Mouse (Mus musculus): ENCODE measurements around the gene Hoxb3. TPM values are rescaled to one million over a fixed set of nuclear protein-coding genes. Genes with fewer than 3 reads are reported as not detected.

Hoxb3 gene
- total RNA-seq, 2 experiments from 2014 or later: 0.43 to 0.78 TPM

DNA sequence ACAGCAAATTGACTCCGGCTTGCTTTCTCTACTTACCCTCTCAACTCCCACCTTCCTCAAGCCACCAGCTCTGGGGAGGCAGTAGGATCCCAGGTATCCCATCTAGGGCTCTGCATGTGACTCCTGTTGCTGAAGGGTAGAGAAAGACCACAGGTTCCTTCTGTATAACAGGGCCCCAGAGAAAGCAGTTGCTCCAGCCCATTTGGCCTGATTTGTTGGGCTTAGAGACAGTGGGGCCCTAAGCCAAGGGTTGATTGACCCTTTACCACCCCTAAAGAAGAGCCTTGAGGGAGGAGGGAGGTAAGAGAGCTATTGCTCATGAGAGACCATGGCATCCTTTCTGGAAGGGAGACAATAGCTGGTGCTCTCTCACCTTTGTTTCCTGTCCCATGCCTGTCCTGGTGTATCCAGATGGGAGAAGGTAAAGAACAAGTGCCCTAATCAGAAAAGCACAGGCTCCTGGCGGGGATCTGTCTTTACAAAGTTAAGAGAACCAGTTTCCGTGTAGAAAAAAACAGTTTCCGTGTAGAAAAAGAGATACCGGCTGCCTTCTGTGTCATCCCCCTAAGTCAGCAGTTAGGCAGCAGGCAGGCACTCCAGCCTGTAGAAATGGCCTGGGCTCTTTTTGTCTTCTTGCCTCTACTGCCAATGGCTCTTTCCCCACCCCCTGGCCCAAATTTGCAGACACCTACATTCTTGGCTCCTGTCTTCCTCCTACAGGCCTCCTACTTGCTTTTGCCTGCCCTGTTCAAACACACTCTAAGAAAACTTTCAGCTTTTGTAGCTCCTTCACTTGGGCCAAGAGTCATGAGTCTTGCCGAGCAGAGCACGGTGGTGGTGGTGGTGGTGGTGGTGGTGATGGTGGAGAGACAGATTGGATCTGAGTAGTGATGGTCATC is 16.1 kb downstream of the Hoxb3 start:
- DNase-seq: no peak

DNA sequence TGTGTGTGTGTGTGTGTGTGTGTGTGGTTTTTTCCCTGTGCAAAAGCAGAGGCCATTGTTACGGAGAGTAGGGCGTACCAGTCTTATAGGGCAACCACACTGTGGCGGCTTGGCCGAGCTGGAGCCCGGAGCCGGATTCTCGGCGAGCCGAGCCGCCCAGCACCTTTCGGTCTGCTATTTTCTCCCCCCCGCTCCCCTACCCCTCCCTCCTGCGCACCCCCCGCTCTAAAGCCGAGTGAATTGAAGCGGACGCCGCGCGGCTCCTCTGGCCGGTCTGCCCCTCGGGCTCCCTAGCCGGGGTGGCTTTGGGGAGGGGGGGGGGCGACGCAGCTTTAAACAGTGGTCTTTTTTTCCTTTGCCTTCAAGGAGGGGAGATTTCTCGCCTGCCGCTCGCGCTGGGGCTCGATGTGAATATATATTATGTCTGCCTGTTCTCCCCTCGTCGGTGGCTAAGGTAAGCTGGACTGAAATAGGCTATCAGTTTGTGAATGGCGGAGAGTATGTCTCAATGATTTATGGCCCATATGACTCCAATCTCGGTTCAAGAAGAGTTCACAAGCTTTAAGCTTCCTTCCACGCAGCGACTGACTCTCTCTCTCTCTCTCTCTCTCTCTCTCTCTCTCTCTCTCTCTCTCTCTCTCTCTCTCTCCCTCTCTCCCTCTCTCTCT is 17.7 kb downstream of the Hoxb3 start:
- no peak for DNase-seq

DNA sequence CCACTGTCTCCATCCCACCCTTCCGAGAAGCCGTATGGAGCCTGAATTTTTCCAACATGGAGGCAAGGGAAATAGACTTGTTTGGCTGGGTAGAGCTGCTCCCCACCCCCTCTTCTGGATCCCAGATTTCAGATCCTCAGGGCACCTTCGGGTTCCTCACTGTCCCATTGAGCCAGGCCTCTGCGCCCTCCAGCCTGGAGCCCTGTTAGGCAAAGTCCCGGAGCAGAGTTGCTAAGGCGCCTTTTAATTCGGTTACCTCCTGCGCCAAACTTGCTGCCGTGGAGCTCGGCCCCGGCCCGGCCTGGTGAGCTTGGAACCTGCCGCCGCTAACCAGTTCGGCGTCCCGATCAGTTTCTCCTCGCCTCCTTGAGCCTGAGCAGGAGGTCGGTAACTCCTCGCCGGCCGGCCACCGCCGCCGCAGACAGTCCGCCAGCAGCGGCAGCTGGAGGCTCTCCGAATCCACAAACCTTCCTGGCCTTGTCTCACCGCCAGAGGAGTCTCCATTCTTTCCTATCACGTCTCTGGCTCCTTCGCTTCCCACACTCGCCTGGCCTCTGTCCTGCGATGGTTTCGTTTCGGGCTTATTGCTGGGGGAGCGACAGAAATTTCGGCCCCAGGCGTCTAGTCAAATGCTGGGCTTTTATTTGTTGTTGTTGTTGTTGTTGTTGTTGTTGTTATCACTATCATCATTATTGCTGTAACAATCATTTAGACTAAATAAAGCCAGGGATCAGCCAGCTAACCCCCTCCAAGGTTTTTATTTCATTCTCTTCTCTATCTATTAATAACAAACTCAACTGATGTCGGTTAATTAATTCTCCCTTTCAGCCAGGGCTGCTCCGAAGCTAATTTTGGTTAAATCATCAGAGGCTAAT is 18.8 kb downstream of the Hoxb3 start:
- DNase-seq: no peak

DNA sequence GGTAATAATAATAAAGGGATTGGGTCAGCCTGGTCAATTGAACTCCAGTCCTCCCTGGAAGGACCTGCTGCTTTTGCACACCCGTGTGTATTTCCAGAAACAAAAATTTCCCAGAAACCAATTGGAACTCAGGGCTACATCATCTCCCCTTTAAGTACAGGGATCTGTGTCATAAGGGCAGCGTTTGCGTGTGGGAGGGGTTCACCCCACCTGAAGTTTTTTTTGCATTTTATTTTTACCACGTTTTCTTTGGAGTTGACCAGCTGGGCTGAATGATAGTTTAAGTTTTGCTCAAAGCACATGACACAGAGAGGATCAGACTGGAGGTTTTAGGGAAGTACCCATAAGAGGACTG is 19.4 kb downstream of the Hoxb3 start:
- DNase-seq: no peak

DNA sequence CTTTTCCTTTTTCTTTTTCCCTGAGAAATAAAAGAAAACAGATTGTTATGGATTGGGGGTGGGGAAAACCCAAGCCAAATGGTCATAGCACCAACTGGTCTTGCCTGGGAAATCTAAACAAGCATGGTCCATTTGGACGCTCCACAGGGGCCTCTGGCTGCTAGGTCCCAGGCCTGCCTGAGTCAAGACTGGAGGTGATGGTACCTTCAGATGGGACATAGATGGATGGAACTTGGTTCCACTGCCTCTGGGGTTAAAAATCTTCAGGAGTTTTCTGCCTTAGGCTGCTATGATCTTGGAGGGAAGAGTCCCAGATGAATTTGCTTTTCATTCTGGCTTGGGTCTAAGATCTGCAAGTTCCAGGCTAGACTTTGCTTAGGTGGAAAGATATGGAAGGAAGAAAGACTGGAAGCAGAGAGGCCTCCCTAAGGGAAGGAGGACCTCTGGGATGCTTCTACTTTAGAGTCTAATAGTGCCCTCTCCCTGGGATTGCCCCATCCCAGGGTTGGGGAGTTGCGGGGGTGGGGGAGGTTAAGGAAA is 20.1 kb downstream of the Hoxb3 start:
- DNase-seq: no peak

DNA sequence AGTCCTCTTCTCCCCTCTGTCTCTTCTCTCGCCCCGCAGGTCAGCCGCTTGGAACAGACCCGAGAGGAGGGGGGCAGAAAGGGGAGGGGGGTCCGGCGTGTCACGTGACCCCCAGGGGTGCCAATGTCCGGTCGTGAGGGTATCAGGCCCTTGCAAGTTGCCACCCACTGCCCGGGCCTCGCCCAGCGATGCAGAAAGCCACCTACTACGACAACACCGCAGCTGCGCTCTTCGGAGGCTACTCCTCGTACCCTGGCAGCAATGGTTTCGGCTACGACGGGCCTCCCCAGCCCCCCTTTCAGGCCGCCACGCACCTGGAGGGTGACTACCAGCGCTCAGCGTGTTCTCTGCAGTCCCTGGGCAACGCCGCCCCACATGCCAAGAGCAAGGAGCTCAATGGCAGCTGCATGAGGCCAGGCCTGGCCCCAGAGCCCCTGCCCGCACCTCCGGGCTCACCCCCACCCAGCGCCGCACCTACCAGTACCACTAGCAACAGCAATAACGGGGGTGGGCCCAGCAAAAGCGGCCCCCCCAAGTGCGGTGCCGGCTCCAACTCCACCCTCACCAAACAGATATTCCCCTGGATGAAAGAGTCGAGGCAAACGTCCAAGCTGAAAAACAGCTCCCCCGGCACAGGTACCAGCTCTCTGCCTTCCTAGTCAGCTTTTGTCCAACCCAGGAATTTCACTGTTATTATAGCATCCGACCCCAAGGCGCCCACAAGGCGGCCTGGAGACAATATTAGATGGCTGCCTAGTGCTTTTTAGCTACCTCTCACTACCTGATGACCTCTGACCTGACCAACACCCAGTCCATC is 21.1 kb downstream of the Hoxb3 start:
- DNase-seq: no peak

DNA sequence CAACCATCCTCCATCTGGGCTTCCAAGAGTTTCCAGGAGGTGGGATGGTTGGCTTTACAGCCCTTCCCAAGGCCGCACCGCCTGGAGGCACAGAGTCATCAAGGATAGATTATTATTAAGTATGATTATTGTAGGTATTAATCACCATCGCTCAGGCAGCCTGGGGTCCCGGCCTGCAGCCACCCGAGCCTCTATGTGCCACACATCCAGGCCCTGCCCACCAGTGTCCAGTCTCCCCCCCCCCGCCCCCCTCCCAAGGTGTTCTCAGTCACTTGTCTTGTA is 21.7 kb downstream of the Hoxb3 start:
- no peak for DNase-seq

DNA sequence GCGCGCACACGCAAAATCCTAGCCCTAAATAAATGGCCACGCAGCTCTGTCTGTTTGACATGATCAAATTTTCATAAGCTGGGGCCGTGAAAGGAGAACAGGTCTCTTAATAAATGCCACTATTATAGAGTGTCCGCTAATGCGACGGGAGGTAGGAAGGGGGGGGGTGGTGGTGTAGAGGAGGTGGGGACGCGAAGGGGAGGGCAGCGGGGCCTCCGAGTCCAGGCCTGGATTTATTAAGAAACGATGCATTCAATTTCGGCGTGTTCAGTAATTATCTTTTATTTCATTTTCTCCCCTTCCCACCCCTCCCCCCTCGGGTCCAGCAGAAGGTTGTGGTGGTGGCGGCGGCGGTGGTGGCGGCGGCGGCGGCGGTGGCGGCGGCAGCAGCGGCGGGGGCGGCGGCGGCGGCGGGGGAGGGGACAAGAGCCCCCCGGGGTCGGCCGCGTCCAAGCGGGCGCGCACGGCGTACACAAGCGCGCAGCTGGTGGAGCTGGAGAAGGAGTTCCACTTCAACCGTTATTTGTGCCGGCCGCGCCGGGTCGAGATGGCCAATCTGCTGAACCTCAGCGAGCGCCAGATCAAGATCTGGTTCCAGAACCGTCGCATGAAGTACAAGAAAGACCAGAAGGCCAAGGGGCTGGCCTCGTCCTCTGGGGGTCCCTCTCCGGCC is 22.2 kb downstream of the Hoxb3 start:
- no peak for DNase-seq

DNA sequence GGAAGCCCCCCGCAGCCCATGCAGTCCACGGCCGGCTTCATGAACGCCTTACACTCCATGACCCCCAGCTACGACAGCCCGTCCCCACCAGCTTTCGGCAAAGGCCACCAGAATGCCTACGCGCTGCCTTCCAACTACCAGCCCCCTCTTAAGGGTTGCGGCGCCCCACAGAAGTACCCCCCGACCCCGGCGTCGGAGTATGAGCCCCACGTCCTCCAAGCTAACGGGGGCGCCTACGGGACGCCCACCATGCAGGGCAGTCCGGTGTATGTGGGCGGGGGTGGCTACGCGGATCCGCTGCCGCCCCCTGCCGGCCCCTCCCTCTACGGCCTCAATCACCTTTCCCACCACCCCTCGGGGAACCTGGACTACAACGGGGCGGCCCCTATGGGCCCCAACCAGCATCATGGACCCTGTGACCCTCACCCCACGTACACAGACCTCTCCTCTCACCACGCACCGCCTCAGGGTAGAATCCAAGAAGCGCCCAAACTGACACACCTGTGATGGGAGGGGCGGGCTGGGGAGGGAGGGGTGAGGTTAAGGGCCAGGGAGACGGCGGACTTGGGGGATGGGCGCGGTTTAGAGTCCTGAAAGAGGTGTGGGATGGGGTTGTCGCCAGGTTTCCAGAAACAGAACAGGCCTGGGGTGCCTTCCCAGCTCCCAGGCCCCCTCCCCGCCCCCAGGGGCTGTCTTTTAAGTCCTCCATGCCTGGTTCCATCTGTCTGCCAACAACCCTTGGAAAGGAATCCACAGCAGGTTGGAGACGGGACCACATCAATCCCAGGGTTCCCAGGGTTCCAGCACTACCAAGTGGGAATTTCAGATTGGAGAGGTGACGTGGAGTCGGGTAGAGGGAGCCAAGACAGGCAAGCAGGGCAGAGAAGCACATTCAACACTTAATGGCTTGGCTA is 23.0 kb downstream of the Hoxb3 start:
- DNase-seq: no peak

DNA sequence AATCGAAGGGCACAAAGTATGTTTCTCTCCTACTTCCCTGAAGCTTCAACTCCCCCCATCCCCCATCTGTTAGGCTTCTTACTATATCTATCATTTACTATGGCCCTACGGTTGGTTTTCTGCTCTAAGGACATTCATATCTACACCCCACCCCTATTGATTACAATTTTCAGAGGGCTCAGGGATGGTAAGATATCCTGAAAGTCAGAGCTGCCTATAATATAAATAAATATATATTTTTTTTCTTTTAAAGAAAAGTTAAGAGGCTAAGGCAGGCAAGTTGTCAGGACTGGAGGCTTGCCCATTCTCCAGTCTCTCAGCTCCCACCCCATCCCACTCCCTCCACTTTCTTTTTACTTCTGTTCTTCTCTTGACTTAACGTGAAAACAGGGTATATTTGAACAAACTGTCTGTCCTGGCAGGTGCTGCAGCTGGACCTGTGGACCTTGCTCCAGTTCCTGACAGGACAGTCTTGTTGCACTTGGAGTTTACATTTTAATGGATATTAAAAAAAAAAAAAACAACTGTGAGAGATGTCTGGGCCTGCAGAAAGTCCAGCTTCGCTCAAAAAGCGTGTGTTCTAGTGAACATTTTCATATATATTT is 23.9 kb downstream of the Hoxb3 start:
- no peak for DNase-seq

DNA sequence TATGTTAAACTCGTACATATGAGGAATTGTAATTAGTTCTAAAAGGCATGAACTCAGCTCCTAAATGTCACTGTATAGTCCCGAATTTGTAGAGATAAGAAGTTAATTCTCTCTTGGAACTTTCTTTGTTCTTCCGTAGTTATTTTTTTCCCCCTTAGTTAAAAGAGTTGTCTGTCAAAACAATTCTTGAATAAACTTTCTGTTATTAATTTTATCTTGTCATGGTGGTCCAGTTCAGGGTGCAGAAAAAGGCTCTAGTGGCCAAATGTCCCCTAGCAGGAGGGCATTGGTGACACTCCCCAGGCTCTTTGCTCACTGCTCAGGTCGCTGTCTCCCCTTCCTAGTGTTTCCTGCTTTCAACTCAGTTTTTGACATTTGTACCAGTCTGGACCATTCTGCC is 24.6 kb downstream of the Hoxb3 start:
- no peak for DNase-seq

DNA sequence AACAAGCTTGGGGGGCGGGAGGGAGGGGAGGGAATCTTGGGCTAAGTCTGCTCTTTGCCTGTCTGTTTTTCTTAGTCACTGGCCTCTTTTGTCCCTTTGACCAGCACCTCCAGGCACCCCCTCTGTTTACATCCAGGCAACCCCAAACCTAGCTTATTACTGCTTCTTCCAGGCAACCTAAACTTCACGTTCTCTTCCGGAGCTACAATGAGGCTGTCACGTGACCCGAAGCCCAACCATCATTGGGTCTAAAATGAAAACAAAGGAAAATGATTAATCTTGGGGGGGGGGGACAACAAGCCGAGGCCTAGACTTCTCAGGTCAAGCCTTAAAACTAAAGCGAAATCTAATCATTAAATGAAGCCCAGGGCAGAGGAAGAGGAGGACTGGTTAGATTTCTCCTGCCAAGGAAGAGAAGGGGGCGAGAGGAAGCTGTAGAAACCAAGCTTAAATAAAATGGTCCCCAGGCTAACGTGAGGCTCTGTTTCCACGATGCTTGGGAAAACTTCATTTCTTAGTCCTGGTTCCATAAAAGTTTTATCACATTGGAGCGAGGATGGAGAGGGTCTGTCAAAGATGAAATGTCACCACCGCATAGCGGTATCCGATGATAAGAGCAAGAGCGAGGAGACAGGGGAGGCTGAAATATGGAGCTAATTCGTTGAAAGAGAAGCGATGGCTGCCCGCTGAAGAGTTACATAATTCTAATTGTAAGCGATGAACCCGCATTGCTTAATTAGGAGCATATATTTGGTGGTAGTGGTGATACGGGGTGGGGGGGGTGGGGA is 25.2 kb downstream of the Hoxb3 start:
- no peak for DNase-seq

DNA sequence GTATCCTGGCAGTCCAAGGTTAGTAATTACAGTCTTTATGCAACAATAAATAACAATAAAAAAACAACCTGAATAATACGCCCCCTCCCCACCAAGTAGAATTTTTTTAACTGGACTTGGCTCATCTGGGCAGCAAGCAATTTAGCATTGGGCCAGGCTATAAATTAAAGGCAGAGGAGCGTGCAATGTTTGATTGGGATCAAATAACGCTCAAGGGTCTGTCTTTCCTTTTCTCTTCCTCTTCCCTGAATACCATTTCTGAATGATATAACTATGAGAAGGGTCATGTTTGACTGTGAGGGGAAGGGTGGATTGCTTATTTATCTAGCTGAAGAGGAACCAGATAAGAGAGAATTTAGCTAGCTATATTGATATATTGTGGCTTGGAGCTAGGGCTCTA is 25.9 kb downstream of the Hoxb3 start:
- DNase-seq: no peak

DNA sequence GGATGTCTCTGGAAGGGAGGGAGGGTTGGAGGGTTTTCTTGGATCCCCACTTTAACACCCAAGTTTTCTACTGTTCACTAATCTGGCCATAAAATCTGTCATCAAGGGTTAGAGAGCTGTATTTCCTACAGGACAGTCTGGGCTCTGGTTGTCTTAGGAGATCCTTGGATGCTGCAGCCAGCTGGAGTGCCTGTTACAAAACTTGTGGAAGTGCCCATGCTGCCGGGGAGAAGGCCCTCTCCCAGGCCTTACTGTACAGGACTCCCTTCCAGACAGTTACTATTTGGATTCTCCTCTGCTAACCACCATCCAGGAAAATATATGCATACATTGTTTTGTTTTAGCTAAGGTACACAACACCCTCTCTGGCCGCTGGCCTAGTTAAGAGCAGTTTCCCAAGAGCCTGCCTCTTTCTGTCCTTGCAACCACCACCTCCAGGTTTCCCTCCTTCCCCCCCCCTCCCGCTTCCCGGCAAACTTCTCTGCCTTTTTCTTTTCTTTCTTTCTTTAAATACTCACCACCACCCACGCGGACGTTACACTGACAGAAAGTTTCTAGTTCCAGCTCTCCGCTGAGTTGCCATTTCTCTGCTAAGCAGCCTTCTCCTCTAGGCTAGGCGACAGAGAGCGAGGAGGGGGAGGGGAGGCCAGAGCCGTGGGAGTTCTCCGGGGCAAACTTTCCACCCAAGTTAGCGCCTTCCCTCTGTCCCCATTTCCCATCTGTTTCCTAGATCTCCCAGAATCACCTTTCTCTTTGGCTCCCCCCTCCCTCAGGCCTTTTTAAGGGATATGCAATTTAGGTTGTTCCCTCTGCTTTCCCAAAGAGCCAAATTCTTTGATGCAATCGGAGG is 26.6 kb downstream of the Hoxb3 start:
- no peak for DNase-seq

DNA sequence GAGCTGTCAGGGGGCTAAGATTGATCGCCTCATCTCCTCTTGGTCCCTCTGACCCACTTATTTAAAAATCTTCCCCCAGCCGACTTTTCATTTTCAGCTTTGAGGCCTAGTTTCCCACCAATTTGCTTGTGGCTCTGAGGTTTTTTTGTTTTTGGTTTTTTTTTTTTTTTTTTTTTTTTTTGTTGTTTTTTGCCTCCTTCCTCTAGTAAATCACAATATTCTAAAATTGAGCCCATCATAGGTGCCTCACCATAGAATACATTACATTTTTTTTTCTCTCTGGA is 27.2 kb downstream of the Hoxb3 start, which contains the start of gene Hoxb2:
Hoxb2 (plus strand) TSS at position 185 of the 284 bp plus-strand sequence.
- DNase-seq: no peak

DNA sequence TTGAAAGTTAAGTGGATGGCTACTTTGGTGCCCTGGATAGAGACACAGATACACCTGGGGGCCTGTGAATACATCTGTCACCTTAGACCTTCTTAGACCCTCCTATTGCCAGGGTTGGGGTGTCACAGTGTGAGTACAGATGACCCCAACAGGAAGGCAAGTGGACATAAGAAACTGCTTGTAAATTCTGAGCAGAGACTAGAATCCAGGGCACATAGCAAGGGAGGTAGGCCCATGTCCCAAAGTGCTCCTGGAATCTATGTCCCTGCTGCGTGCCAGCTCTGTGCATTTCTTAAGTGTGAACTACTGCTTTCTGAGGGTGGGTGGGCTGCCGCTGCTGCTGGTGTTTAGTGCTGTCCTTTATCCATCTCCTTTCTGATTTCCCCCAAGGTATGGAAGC is 27.7 kb downstream of the Hoxb3 start:
- no peak for DNase-seq

DNA sequence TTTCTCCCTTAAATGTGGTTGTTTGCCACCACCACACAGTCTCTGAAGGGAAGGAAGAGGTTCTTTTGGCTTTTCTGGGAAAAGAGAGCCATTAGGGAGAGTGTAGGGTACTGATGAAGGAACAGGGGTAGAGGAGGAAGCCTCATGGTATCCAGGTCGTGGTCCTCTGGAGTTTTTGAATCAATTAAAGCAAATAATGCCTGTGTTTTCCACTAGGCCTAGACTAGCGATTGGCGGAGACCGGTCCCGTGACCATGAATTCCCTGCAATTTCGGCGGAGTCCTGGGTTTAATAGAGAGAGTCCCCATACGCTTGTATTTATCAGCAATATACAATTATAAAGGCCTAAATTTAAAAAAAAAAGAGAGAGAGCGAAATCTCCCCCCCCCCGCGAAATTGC is 28.2 kb downstream of the Hoxb3 start:
- DNase-seq: no peak

DNA sequence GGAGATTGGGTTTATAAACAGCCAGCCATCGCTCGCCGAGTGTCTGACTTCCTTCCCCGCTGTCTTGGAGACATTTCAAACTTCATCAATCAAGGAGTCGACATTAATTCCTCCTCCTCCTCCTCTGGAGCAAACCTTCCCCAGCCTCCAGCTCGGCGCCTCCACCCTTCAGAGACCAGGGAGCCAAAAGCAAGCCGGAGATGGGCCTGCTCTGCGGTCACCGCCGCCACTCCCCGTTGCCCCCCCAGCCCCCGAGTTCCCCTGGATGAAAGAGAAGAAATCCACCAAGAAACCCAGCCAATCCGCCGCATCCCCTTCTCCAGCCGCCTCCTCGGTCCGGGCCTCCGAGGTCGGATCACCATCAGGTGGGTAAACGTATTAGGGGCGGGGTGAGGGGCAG is 28.7 kb downstream of the Hoxb3 start:
- no peak for DNase-seq

Measured in gastrocnemius, postnatal 25 days (tissue).